Mouse (Mus musculus) lung, embryonic 16.5 days (tissue): ENCODE data around the gene Odf3. TPM values are rescaled to one million over a fixed set of nuclear protein-coding genes. Genes with fewer than 3 reads are reported as not detected.

Experiments used
- ATAC-seq: fragments of 200-750 bp; cut with Nextera tagmentation; 2 replicates; pipeline ENCODE4 v1.8.0; 2017; ENCODE audit warnings: low read depth, mild to moderate bottlenecking, moderate library complexity
- H3K27ac ChIP-seq: fragments of 300-500 bp; sonication (generic); 2 replicates; pipeline ENCODE4 v1.5.1; 2014; ENCODE audit warnings: mild to moderate bottlenecking, control low read depth, low read length
- H3K27me3 ChIP-seq: fragments of 300-500 bp; sonication (generic); 2 replicates; pipeline ENCODE4 v1.6.1; 2014; ENCODE audit warnings: low read depth, low read length, mixed read lengths; ENCODE audit not compliant: control insufficient read depth, insufficient read depth
- H3K36me3 ChIP-seq: fragments of 300-500 bp; sonication (generic); 2 replicates; pipeline ENCODE4 v1.6.1; 2014; ENCODE audit warnings: low read length; ENCODE audit not compliant: control insufficient read depth, insufficient read depth
- H3K4me1 ChIP-seq: fragments of 300-500 bp; sonication (generic); replicated peaks from 2 replicates; pipeline ENCODE4 v1.6.1; 2014; ENCODE audit warnings: low read length, mixed read lengths; ENCODE audit not compliant: control insufficient read depth, insufficient read depth
- H3K4me2 ChIP-seq: fragments of 300-500 bp; sonication (generic); 2 replicates; pipeline ENCODE4 v1.6.1; 2014; ENCODE audit warnings: low read depth, low read length, control low read depth
- H3K4me3 ChIP-seq: fragments of 300-500 bp; sonication (generic); 2 replicates; pipeline ENCODE4 v1.5.1; 2014; ENCODE audit warnings: mild to moderate bottlenecking, low read length, control low read depth
- H3K9ac ChIP-seq: fragments of 300-500 bp; sonication (generic); 2 replicates; pipeline ENCODE4 v1.6.1; 2014; ENCODE audit warnings: low read length, control low read depth
- H3K9me3 ChIP-seq: fragments of 300-500 bp; sonication (generic); 2 replicates; pipeline ENCODE4 v1.6.1; 2016; ENCODE audit warnings: low read length; ENCODE audit not compliant: control insufficient read depth
- WGBS: fragments of 180-500 bp; shearing (Covaris S2); extraction: QIAGEN DNeasy Blood & Tissue Kit; methylation state at CpG from one replicate; pipeline ENCODE4 v1.1.7; 2014; 5-methylcytosine and 5-hydroxymethylcytosine counted together
- polyA plus RNA-seq: library from polyadenylated mRNA; unstranded; fragments of >200 nt; fragmentation: Nextera tagmentation; extraction: Ambion mirVana; gene quantifications from 2 replicates; pipeline ENCODE4 v1.2.1, GENCODE M21; 2015

Gene Odf3
- polyA plus RNA-seq, 1 experiment from 2014 or later = not detected

GRCm38 (mm10) chr7:140821653-140822329, 25.8 kb upstream of the Odf3 start, which contains the start of gene Zfp941:
Gene Zfp941 (minus strand): TSS chr7:140822178.
- Histone ChIP-seq H3K4me3 (peak within 1 kb of the TSS; percentile 45), H3K4me2 (peak within 1 kb of the TSS; percentile 67), H3K9ac (peak within 1 kb of the TSS; percentile 61), H3K27ac (no peak within 1 kb of the TSS), H3K27me3 (no peaks in the 10 kb centered on the region), H3K36me3 (no peaks in the 10 kb centered on the region), H3K9me3 (no peaks in the 10 kb centered on the region), H3K4me1 (no peaks in the 10 kb centered on the region; the same call in 1 of the 2 replicates)
- 0 out of 2 replicates have a peak, but pooled peaks have one; percentile 28 for ATAC-seq
- 2% methylated on average over 21 of the region's 21 CpGs for WGBS

GRCm38 (mm10) chr7:140822731-140823130, 24.9 kb upstream of the Odf3 start:
- H3K27ac ChIP-seq = no peak overlapping the region
- H3K4me2 ChIP-seq = no peak overlapping the region
- no peaks in the 10 kb centered on the region; the same call in 1 of the 2 replicates for H3K4me1 ChIP-seq
- no peak for ATAC-seq
- H3K4me3 ChIP-seq = no peak overlapping the region
- H3K27me3 ChIP-seq = no peaks in the 10 kb centered on the region
- no peak overlapping the region for H3K9ac ChIP-seq
- no peaks in the 10 kb centered on the region for H3K9me3 ChIP-seq
- no peaks in the 10 kb centered on the region for H3K36me3 ChIP-seq
- 87% methylated on average over 4 of the region's 4 CpGs for WGBS

- Histone ChIP-seq H3K4me3 (no peak overlapping the region), H3K9ac (no peak overlapping the region), H3K36me3 (no peaks in the 10 kb centered on the region), H3K27ac (no peak overlapping the region), H3K4me1 (no peaks in the 10 kb centered on the region), H3K4me2 (no peak overlapping the region), H3K9me3 (no peaks in the 10 kb centered on the region), H3K27me3 (no peaks in the 10 kb centered on the region)
- 18% methylated on average over 8 of the region's 8 CpGs for WGBS
- no peak for ATAC-seq
Observed at GRCm38 (mm10) chr7:140828171-140828881, 19.3 kb upstream of the Odf3 start.

GRCm38 (mm10) chr7:140831447-140831846, 16.2 kb upstream of the Odf3 start:
- H3K36me3 ChIP-seq = no peaks in the 10 kb centered on the region
- no peak for ATAC-seq
- 54% methylated on average over 6 of the region's 6 CpGs for WGBS
- no peak overlapping the region for H3K4me2 ChIP-seq
- H3K4me1 ChIP-seq = no peaks in the 10 kb centered on the region
- no peak overlapping the region for H3K27ac ChIP-seq
- H3K4me3 ChIP-seq = no peak overlapping the region
- H3K9ac ChIP-seq = no peak overlapping the region
- no peaks in the 10 kb centered on the region for H3K9me3 ChIP-seq
- no peaks in the 10 kb centered on the region for H3K27me3 ChIP-seq

GRCm38 (mm10) chr7:140833341-140833740, 14.3 kb upstream of the Odf3 start:
- H3K27me3 ChIP-seq = no peaks in the 10 kb centered on the region
- no peak overlapping the region for H3K4me3 ChIP-seq
- 79% methylated on average over 4 of the region's 4 CpGs for WGBS
- no peaks in the 10 kb centered on the region for H3K9me3 ChIP-seq
- no peaks in the 10 kb centered on the region for H3K36me3 ChIP-seq
- no peaks in the 10 kb centered on the region for H3K4me1 ChIP-seq
- ATAC-seq = no peak
- no peak overlapping the region for H3K4me2 ChIP-seq
- no peak overlapping the region for H3K27ac ChIP-seq
- no peak overlapping the region for H3K9ac ChIP-seq

DNA sequence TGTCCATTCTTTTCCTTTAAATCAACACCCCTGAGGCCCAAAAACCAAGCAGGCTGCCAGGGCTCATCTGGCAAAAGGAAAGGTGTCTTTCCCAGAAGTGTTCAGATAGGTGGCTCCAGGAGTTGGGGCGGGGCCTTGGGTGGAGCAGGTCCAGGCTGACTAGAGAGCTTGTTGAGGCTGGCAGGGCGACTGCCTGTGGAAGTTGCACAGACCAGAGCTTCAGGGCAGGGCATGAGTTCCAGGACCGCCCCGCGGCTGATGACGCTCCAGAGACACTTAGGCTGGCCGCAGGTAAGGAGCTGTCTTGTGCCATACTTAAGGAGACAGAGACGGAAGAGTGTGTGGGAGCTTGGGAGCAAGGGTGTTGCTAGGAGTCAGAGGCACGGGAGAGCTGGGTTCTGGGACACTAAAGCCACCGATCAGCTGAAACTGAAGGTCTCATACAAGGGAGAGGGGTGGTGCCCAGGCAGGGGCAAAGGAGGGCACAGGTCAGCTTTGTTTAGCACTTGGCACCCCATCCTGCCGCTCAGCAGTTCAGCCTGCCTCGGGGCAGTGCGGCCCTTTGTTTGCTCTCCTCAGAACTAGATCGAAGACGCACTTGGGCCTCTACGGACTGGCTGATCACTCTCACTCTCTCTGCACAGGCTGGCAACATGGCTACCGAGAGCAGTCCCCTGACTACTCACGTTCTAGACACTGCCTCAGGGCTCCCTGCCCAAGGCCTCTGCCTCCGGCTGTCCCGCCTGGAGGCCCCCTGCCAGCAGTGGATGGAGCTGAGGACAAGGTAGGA, 12.4 kb upstream of the Odf3 start, which contains the start of gene Urah:
Urah (plus strand) TSS at position 51 of the 790 bp plus-strand sequence.
- ATAC-seq = peak; percentile 82
- WGBS = 32% methylated on average over 20 of the region's 20 CpGs
- Histone ChIP-seq H3K27me3 (no peaks in the 10 kb centered on the region), H3K36me3 (no peaks in the 10 kb centered on the region), H3K9ac (peak within 1 kb of the TSS; percentile 9; the same call in 1 of the 2 replicates), H3K4me1 (no peaks in the 10 kb centered on the region), H3K9me3 (no peaks in the 10 kb centered on the region), H3K4me2 (peak within 1 kb of the TSS; percentile 30), H3K27ac (no peak within 1 kb of the TSS), H3K4me3 (peak within 1 kb of the TSS; percentile 9; the same call in 1 of the 2 replicates)

DNA sequence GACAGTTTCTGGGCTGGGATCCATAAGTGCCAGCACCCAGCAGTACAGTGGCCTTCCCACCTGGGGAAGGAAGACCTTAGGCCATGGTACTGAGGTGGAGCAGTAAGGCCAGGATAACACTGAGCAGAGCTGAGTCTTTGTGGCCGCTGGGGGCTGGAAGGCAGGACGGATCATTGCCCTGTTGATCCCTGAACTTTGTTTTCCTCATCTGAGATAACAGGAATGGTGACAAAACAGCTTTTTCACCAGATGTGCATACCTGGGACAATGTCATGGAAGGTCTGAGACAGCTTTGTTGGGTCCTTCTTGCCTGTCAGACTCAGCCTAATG, 11.9 kb upstream of the Odf3 start:
- no peak overlapping the region for H3K27ac ChIP-seq
- 58% methylated on average over 2 of the region's 2 CpGs for WGBS
- no peaks in the 10 kb centered on the region for H3K4me1 ChIP-seq
- no peak overlapping the region for H3K4me3 ChIP-seq
- no peaks in the 10 kb centered on the region for H3K27me3 ChIP-seq
- H3K36me3 ChIP-seq = no peaks in the 10 kb centered on the region
- ATAC-seq = 0 out of 2 replicates have a peak, but pooled peaks have one; percentile 23
- H3K9me3 ChIP-seq = no peaks in the 10 kb centered on the region
- H3K9ac ChIP-seq = no peak overlapping the region; the same call in 1 of the 2 replicates
- peak overlapping the region; percentile 30 for H3K4me2 ChIP-seq

DNA sequence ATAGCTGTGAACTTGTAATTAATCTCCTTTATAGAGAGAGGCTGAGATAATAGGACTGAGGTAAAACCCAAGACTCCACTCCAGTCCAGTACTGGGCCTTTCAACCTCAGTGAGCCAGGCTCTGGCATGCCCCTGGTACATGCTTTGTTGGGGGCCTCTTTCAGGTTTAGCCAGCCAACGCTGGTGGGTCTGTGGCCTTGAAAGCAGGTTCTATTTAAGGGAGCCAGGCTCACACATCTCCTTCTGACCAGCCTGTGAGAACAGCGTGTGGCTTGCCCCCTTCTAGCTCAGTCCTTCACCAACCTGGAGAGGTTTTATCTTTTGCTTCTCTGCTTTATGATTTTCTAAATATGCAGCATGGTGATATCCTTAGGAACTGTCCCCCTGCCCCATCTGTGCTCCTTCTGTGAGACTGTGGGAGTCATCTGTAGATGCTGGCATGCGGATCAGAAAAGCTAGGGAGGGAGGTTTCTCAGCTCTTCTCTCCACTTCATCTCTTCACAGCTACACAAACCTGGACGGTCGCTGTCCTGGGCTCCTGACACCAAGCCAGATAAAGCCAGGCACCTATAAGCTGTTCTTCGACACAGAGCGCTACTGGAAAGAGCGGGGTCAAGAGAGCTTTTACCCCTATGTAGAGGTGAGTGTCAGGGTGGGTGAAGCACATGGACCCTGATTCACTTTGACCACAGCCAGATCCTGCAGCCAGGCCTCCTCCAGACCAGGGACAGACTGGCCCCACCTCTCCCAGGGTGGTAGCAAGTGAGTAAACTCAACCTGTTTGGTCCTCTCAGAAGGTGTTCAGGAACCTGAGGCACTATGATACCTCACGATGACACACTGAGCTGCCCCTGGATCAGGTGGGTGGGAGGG, 11.1 kb upstream of the Odf3 start:
- H3K9ac ChIP-seq = no peak overlapping the region
- H3K36me3 ChIP-seq = no peaks in the 10 kb centered on the region
- 69% methylated on average over 9 of the region's 9 CpGs for WGBS
- no peaks in the 10 kb centered on the region; the same call in 1 of the 2 replicates for H3K4me1 ChIP-seq
- no peaks in the 10 kb centered on the region for H3K27me3 ChIP-seq
- H3K9me3 ChIP-seq = no peaks in the 10 kb centered on the region
- no peak overlapping the region for H3K27ac ChIP-seq
- H3K4me3 ChIP-seq = no peak overlapping the region
- no peak overlapping the region for H3K4me2 ChIP-seq
- ATAC-seq = no peak
